Mouse (Mus musculus) retina, postnatal 1 day (tissue): ENCODE measurements at regions not wholly inside any gene's neighbourhood (a gene's known extent, or its start where the extent isn't known, plus 50 kb on each side); places are given as distances from the start of the nearest gene placed in this dataset.
A peak's percentile ranks its signal among the peaks of the same experiment; 100 is the strongest.

ENCODE experiments used
- DNase-seq: peaks from one replicate; pipeline ENCODE4 v3.0.0-alpha.2; 2012

GRCm38 (mm10) chr15:36945309-36945708 lies 62.3 kb downstream of the Zfp706 start:
- DNase-seq = no peak

- no peak for DNase-seq
These were observed 62.9 kb downstream of the Zfp706 start for GRCm38 (mm10) chr15:36944556-36945171.

GRCm38 (mm10) chr15:36943492-36944112 lies 64.0 kb downstream of the Zfp706 start:
- peak; percentile 66 for DNase-seq

DNA sequence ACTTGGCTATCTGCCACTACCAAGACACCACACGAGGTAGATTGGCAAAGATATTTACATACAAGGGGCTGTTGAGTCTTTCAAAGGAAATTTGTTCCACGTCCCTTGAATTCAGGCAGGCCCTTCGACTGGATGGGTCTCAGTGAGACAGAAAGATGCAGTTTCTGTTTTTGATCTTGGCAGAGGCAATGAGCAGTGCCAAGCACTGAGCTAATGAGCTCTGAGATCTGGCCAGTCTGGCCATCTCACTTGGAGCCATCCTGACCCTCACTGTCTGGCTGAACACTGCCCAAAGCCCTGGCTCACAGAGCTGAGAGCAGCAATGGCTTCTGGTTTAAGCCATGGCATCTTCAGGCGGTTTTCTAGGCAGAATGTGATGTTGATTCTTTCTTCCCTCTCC lies 65.3 kb downstream of the Zfp706 start:
- DNase-seq = no peak

DNA sequence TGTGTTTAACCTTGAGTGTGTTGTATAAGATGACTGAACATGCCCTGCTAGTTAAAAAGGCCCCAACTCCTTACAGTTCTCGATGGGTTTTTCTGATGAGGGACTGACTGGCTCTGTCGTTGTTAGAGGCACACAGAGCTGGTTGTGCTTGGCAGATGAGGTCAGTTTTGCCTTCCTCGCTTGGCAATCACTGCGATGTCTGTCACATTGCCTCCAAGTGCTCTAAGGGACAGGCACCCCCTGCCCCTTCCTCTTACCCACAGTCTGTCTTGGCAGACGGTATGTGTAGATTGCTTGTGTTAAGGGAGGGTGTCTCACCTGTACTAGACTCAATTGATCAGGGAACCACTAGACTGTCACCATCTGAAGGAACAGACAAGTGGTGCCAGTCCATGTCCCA lies 65.8 kb downstream of the Zfp706 start:
- no peak for DNase-seq

DNA sequence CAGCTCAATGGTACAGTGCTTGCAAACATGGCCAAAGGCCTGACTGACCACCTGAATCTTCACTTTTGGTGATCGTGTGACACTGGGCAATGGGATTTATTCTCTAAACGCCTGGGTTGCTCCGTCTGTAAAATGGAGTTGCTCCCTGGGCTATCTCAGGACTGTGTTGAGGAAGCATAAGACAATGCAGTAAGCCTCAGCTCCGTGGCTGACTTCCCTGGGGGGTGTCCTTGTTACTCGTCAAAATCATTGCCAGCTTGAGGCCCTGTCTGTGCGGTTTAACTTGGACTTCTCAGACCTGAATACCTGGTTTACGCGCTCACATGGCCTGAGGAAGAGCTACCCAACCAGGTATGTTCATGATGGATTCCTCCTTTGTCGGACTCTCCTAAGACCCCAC lies 68.0 kb downstream of the Zfp706 start:
- no peak for DNase-seq

GRCm38 (mm10) chr15:36939153-36939552 lies 68.4 kb downstream of the Zfp706 start:
- no peak for DNase-seq

DNA sequence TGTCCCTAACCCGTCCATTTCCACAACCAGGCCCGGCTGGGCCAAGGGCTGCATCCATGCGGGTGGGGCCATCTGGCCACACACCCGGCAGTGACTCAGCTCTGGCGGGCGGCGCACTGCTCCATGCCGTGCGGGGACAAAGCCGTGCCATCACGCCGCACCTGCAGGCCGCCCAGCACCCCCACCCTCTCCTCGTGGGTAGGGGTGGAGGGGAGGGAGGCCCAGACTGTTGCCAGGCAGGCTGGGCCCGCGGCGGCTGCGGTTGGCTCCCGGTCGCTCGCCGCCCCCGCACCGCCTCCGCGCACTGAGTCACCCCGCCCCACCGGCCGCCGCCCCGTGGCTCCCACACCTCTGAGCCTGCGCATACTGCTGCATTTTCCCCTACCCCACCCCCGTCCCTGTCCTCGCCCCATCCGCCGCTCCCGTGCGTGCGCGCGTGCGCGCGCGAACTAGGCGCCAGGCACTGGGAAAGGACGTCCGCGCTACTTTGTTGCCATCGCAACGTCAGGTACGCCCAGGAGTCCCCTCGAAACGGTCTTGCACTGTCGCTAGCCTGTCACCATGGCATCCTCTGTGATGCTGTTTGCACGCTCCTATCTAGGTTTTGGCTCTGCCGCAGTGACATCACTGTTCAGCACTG lies 68.9 kb downstream of the Zfp706 start:
- DNase-seq = peak; percentile 92

- no peak for DNase-seq
These were observed 69.6 kb downstream of the Zfp706 start for GRCm38 (mm10) chr15:36937757-36938498.

DNA sequence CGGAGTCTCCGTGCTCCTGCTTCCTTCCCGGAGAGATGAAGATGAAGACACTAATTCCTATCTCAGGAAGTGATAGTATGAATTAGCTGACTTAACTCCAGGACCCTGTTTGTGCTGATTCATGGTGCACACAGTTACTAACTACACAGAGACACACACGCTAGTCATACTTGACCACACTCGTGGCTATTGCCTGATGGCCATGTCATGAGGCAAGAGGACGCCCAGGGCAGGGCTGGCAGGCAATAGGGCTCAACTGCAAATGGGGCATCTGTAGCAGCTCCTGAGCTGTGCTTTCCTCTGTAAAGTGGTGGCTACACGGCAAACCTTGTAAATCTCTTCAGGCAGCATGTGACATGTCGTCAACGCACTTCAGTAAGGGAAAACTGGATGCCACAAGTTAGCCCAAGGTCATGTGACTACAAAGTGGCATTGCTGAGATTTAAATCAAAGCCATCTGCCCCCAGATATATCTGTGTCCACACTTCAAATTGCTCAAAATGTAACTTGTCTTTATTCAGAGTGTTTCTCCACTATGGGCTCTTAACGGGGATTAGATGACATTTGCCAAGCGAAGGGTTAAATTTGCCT lies 70.4 kb downstream of the Zfp706 start:
- no peak for DNase-seq

- no peak for DNase-seq
These were observed 72.8 kb downstream of the Zfp706 start for GRCm38 (mm10) chr15:36934801-36935200.

GRCm38 (mm10) chr15:36933581-36933991 lies 74.0 kb downstream of the Zfp706 start:
- DNase-seq = no peak

GRCm38 (mm10) chr15:36931460-36931859 lies 76.1 kb downstream of the Zfp706 start:
- no peak for DNase-seq

- DNase-seq = no peak
These were observed 77.1 kb downstream of the Zfp706 start for GRCm38 (mm10) chr15:36930433-36930832.

DNA sequence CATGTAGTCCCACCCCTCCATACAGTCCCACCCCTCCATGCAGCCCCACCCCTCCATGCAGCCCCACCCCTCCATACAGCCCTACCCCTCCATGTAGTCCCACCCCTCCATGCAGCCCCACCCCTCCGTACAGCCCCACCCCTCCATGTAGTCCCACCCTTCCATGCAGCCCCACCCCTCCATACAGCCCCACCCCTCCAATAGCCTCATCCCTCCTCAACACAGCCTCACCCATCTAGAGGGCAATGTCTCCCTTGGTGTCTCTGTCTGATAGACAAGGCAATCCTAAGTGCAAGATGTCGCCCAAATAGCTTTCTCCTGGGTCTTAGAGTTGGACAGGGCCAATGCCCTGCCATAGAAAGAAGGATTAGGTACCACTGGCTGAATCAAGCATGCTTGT lies 77.8 kb downstream of the Zfp706 start:
- DNase-seq = no peak

DNA sequence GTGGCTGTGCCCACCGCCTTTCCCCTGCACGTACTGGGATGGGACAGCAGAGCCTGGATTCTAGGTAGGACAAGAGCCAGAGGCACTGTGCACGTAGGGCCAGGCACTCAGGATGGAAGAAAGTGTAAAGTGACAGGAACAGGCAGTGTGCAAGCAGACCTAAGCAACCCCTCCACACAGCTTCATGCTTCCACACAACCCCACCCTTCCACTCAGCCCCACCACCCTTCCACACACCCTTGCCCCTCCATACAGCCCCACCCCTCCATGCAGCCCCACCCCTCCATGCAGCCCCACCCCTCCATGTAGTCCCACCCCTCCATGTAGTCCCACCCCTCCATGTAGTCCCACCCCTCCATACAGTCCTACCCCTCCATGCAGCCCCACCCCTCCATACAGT lies 78.5 kb downstream of the Zfp706 start:
- DNase-seq = no peak

- DNase-seq = no peak
These were observed 78.9 kb downstream of the Zfp706 start for GRCm38 (mm10) chr15:36928678-36929077.

DNA sequence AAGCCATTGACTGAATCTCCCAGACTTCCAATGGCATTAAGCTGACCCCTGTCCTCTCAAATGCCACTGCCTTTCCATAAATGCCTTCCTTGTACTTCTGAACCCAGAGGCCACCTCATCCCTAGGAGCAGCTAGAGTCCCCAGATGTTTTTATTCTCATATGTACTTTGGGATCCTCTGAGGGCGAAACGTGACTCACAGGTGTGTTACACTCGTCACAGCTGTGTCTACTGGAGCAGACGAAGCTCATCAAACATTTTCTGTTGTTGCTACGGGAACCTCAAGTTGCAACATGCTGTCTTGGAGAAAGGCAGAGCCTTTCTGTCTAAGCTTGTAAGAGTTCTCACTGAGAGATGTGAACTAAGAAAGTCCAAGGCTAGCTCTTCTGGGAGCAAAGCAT lies 80.1 kb downstream of the Zfp706 start:
- DNase-seq = no peak

- no peak for DNase-seq
These were observed 83.4 kb downstream of the Zfp706 start for GRCm38 (mm10) chr15:36924171-36924570.

DNA sequence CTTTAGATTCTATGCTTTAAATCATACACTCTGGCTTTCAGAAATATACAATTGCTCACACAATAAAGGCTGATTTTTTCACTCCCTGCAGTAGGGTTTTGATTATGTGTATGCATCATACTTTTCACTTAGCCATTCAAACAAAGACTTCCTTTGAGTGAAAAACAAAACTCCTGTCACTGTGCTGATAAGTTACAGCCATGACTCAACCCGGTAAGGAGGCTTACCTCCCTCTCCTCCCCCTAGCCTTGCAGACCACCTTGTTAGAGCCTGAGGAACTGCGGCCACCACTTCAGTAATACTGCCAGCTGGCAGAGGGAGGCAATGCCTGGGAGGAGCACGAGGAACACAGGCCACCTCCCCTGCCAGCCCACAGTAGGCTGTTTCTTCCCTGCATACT lies 86.2 kb downstream of the Zfp706 start:
- DNase-seq = no peak

DNA sequence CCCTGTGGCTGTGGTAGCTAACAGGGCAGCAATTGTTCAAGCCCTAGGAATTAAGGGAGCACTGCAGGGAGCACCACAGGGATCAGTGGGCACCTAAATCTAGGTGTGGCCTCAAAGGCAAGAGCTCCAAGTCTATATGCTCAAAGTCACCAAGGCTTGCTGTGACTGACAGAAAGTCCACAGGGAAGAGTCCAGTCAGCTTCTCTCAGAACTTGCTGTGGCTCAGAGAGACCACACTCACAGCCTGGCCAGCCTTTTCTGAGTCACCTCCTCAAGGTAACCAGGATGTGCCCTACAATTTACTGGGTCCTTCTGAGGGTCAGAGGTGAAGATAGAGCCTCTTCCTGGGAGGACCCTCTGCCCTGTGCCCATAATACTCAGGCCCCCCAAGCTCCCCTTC lies 86.7 kb downstream of the Zfp706 start:
- no peak for DNase-seq

DNA sequence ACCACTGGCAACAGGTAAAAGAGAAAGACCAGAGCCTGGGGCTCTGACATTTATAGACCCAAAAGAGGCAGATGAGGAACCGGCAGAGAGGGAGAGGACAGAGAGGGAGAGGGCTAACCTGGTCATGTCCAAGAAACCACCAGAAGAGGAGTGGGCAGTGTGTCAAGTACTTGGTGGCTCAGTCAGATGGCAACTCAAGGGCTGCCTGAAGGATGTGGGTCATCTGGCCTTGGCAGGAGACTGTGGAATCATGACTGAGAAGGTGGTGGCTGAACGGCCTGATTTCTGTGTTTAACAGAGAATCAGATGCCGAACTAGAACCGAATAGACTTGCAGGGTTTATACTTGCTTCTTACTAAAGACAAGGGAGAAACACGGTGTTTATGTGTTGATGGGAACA lies 87.9 kb downstream of the Zfp706 start:
- DNase-seq = no peak

DNA sequence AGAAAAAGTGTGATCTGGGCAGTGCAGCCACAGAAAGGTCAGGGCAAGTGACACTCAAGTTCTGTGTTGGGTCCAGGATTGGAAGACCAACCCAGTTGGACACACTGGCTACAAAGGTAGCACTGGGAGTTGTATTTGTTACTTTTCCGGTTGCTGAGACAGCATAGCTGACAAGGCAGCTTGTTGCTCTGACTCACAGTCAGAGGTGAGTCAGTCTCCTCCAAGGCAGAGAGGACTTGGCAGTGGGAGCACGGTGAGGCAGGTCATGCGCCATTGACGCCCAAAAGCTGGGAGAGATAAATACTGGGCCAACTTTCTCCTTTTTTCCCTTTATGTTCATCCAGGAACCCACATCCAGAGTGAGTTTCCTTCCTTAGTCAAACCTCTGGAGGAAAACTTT lies 88.4 kb downstream of the Zfp706 start:
- DNase-seq = no peak
